Mouse (Mus musculus): ENCODE measurements around the gene 4930583I09Rik. TPM values are rescaled to one million over a fixed set of nuclear protein-coding genes. Genes with fewer than 3 reads are reported as not detected.

Gene 4930583I09Rik
- polyA plus RNA-seq (2014; fragmentation: Nextera tagmentation; extraction: Ambion mirVana) = not detected in 2 replicates

- H3K9ac ChIP-seq (ENCODE audit: low read depth, low read length) = no peak within 1 kb of the TSS
- H3K4me2 ChIP-seq (replicated peaks; ENCODE audit: low read depth, low read length) = no peak within 1 kb of the TSS
- no peaks in the 10 kb centered on the region for H3K9me3 ChIP-seq (ENCODE audit: control insufficient read depth, low read length)
- no peaks in the 10 kb centered on the region for H3K4me1 ChIP-seq (replicated peaks; ENCODE audit: control insufficient read depth, insufficient read depth, low read length)
- H3K4me3 ChIP-seq (ENCODE audit: low read depth, low read length) = no peak within 1 kb of the TSS
- WGBS = 80% methylated on average over 6 of the region's 6 CpGs
- DNase-seq (ENCODE audit: low spot score) (no peak), ATAC-seq (ENCODE audit: low FRiP score) (no peak)
- H3K27me3 ChIP-seq (ENCODE audit: control insufficient read depth, insufficient read depth, low read length) = no peaks in the 10 kb centered on the region
- no peaks in the 10 kb centered on the region for H3K36me3 ChIP-seq (ENCODE audit: control insufficient read depth, insufficient read depth, low read length)
- H3K27ac ChIP-seq (ENCODE audit: low read depth, low read length) = no peak within 1 kb of the TSS
Measured at GRCm38 (mm10) chr17:64835928-64836327, at the start of gene 4930583I09Rik. Gene 4930583I09Rik (minus strand): TSS chr17:64836071.

GRCm38 (mm10) chr17:64876111-64876510, 40.2 kb upstream of the 4930583I09Rik start:
- no peaks in the 10 kb centered on the region for H3K27me3 ChIP-seq (ENCODE audit: control insufficient read depth, insufficient read depth, low read length)
- H3K9me3 ChIP-seq (ENCODE audit: control insufficient read depth, low read length) = no peaks in the 10 kb centered on the region
- no peak overlapping the region for H3K4me3 ChIP-seq (ENCODE audit: low read depth, low read length)
- no peaks in the 10 kb centered on the region for H3K36me3 ChIP-seq (ENCODE audit: control insufficient read depth, insufficient read depth, low read length)
- ATAC-seq (ENCODE audit: low FRiP score) (no peak), DNase-seq (ENCODE audit: low spot score) (no peak)
- WGBS = 85% methylated on average over 12 of the region's 12 CpGs
- no peak overlapping the region for H3K9ac ChIP-seq (ENCODE audit: low read depth, low read length)
- H3K4me1 ChIP-seq (replicated peaks; ENCODE audit: control insufficient read depth, insufficient read depth, low read length) = no peaks in the 10 kb centered on the region
- no peak overlapping the region for H3K27ac ChIP-seq (ENCODE audit: low read depth, low read length)
- no peak overlapping the region for H3K4me2 ChIP-seq (replicated peaks; ENCODE audit: low read depth, low read length)

- 20% methylated on average over 4 of the region's 4 CpGs for WGBS
Measured at GRCm38 (mm10) chr17:64873651-64874072, 37.8 kb upstream of the 4930583I09Rik start.

GRCm38 (mm10) chr17:64863817-64864216, 27.9 kb upstream of the 4930583I09Rik start:
- no peak for DNase-seq (ENCODE audit: low spot score)
- Histone ChIP-seq H3K4me1 (replicated peaks; ENCODE audit: control insufficient read depth, insufficient read depth, low read length) (no peaks in the 10 kb centered on the region), H3K27ac (ENCODE audit: low read depth, low read length) (no peak overlapping the region), H3K4me3 (ENCODE audit: low read depth, low read length) (no peak overlapping the region), H3K4me2 (replicated peaks; ENCODE audit: low read depth, low read length) (no peak overlapping the region), H3K9ac (ENCODE audit: low read depth, low read length) (no peak overlapping the region), H3K36me3 (ENCODE audit: control insufficient read depth, insufficient read depth, low read length) (no peaks in the 10 kb centered on the region), H3K27me3 (ENCODE audit: control insufficient read depth, insufficient read depth, low read length) (no peaks in the 10 kb centered on the region), H3K9me3 (ENCODE audit: control insufficient read depth, low read length) (no peaks in the 10 kb centered on the region; the same call in 1 of the 2 replicates)
- WGBS = 71% methylated on average over 4 of the region's 4 CpGs
- no peak for ATAC-seq (ENCODE audit: low FRiP score)

More at GRCm38 (mm10) chr17:64873651-64874072, 37.8 kb upstream of the 4930583I09Rik start:
- Histone ChIP-seq H3K9ac (ENCODE audit: low read depth, low read length) (no peak overlapping the region), H3K27ac (ENCODE audit: low read depth, low read length) (no peak overlapping the region), H3K4me3 (ENCODE audit: low read depth, low read length) (no peak overlapping the region), H3K36me3 (ENCODE audit: control insufficient read depth, insufficient read depth, low read length) (no peaks in the 10 kb centered on the region), H3K4me2 (replicated peaks; ENCODE audit: low read depth, low read length) (no peak overlapping the region), H3K4me1 (replicated peaks; ENCODE audit: control insufficient read depth, insufficient read depth, low read length) (no peaks in the 10 kb centered on the region), H3K27me3 (ENCODE audit: control insufficient read depth, insufficient read depth, low read length) (no peaks in the 10 kb centered on the region), H3K9me3 (ENCODE audit: control insufficient read depth, low read length) (no peaks in the 10 kb centered on the region)
- ATAC-seq (ENCODE audit: low FRiP score) = peak; percentile 35; the same call in 1 of the 2 replicates
- peak; percentile 56 for DNase-seq (ENCODE audit: low spot score)

GRCm38 (mm10) chr17:64860963-64861362, 25.1 kb upstream of the 4930583I09Rik start:
- Histone ChIP-seq H3K9ac (ENCODE audit: low read depth, low read length) (no peak overlapping the region), H3K9me3 (ENCODE audit: control insufficient read depth, low read length) (no peaks in the 10 kb centered on the region), H3K36me3 (ENCODE audit: control insufficient read depth, insufficient read depth, low read length) (no peaks in the 10 kb centered on the region), H3K27ac (ENCODE audit: low read depth, low read length) (no peak overlapping the region), H3K27me3 (ENCODE audit: control insufficient read depth, insufficient read depth, low read length) (no peaks in the 10 kb centered on the region), H3K4me2 (replicated peaks; ENCODE audit: low read depth, low read length) (no peak overlapping the region), H3K4me3 (ENCODE audit: low read depth, low read length) (no peak overlapping the region), H3K4me1 (replicated peaks; ENCODE audit: control insufficient read depth, insufficient read depth, low read length) (no peaks in the 10 kb centered on the region)
- no peak for DNase-seq (ENCODE audit: low spot score)
- WGBS = 87% methylated on average over 3 of the region's 3 CpGs
- no peak for ATAC-seq (ENCODE audit: low FRiP score)

GRCm38 (mm10) chr17:64858848-64859247, 23.0 kb upstream of the 4930583I09Rik start:
- ATAC-seq (ENCODE audit: low FRiP score) = no peak
- Histone ChIP-seq H3K4me1 (replicated peaks; ENCODE audit: control insufficient read depth, insufficient read depth, low read length) (no peaks in the 10 kb centered on the region), H3K4me3 (ENCODE audit: low read depth, low read length) (no peak overlapping the region), H3K4me2 (replicated peaks; ENCODE audit: low read depth, low read length) (no peak overlapping the region), H3K36me3 (ENCODE audit: control insufficient read depth, insufficient read depth, low read length) (no peaks in the 10 kb centered on the region), H3K27ac (ENCODE audit: low read depth, low read length) (no peak overlapping the region), H3K27me3 (ENCODE audit: control insufficient read depth, insufficient read depth, low read length) (no peaks in the 10 kb centered on the region), H3K9ac (ENCODE audit: low read depth, low read length) (no peak overlapping the region), H3K9me3 (ENCODE audit: control insufficient read depth, low read length) (no peaks in the 10 kb centered on the region)
- WGBS = 89% methylated on average over 6 of the region's 6 CpGs
- no peak for DNase-seq (ENCODE audit: low spot score)

- no peak overlapping the region for H3K9ac ChIP-seq (ENCODE audit: low read depth, low read length)
- H3K27ac ChIP-seq (ENCODE audit: low read depth, low read length) = no peak overlapping the region
- ATAC-seq (ENCODE audit: low FRiP score) (no peak), DNase-seq (ENCODE audit: low spot score) (no peak)
- no peaks in the 10 kb centered on the region for H3K27me3 ChIP-seq (ENCODE audit: control insufficient read depth, insufficient read depth, low read length)
- no peak overlapping the region for H3K4me3 ChIP-seq (ENCODE audit: low read depth, low read length)
- no peaks in the 10 kb centered on the region for H3K4me1 ChIP-seq (replicated peaks; ENCODE audit: control insufficient read depth, insufficient read depth, low read length)
- H3K4me2 ChIP-seq (replicated peaks; ENCODE audit: low read depth, low read length) = no peak overlapping the region
- H3K9me3 ChIP-seq (ENCODE audit: control insufficient read depth, low read length) = no peaks in the 10 kb centered on the region
- WGBS = 83% methylated on average over 4 of the region's 4 CpGs
- no peaks in the 10 kb centered on the region for H3K36me3 ChIP-seq (ENCODE audit: control insufficient read depth, insufficient read depth, low read length)
Measured at GRCm38 (mm10) chr17:64848031-64848430, 12.2 kb upstream of the 4930583I09Rik start.

- H3K4me2 ChIP-seq (replicated peaks; ENCODE audit: low read depth, low read length) = no peak overlapping the region
- H3K9me3 ChIP-seq (ENCODE audit: control insufficient read depth, low read length) = no peaks in the 10 kb centered on the region
- no peak overlapping the region for H3K4me3 ChIP-seq (ENCODE audit: low read depth, low read length)
- no peak overlapping the region for H3K9ac ChIP-seq (ENCODE audit: low read depth, low read length)
- no peaks in the 10 kb centered on the region for H3K27me3 ChIP-seq (ENCODE audit: control insufficient read depth, insufficient read depth, low read length)
- H3K4me1 ChIP-seq (replicated peaks; ENCODE audit: control insufficient read depth, insufficient read depth, low read length) = no peaks in the 10 kb centered on the region
- no peak overlapping the region for H3K27ac ChIP-seq (ENCODE audit: low read depth, low read length)
- H3K36me3 ChIP-seq (ENCODE audit: control insufficient read depth, insufficient read depth, low read length) = no peaks in the 10 kb centered on the region
- no peak for DNase-seq (ENCODE audit: low spot score)
- no peak for ATAC-seq (ENCODE audit: low FRiP score)
- 89% methylated on average over 1 of the region's 1 CpGs for WGBS
Measured at GRCm38 (mm10) chr17:64846654-64847053, 10.8 kb upstream of the 4930583I09Rik start.

GRCm38 (mm10) chr17:64836892-64837291, 1.0 kb upstream of the 4930583I09Rik start:
- Histone ChIP-seq H3K27me3 (ENCODE audit: control insufficient read depth, insufficient read depth, low read length) (no peaks in the 10 kb centered on the region), H3K9me3 (ENCODE audit: control insufficient read depth, low read length) (no peaks in the 10 kb centered on the region), H3K9ac (ENCODE audit: low read depth, low read length) (no peak overlapping the region), H3K4me1 (replicated peaks; ENCODE audit: control insufficient read depth, insufficient read depth, low read length) (no peaks in the 10 kb centered on the region), H3K27ac (ENCODE audit: low read depth, low read length) (no peak overlapping the region), H3K4me2 (replicated peaks; ENCODE audit: low read depth, low read length) (no peak overlapping the region), H3K4me3 (ENCODE audit: low read depth, low read length) (no peak overlapping the region), H3K36me3 (ENCODE audit: control insufficient read depth, insufficient read depth, low read length) (no peaks in the 10 kb centered on the region)
- peak; percentile 1 for DNase-seq (ENCODE audit: low spot score)
- ATAC-seq (ENCODE audit: low FRiP score) = no peak
- 31% methylated on average over 7 of the region's 7 CpGs for WGBS
